Mouse (Mus musculus): ENCODE measurements around the gene Zic2. TPM values are rescaled to one million over a fixed set of nuclear protein-coding genes. Genes with fewer than 3 reads are reported as not detected.
"Not testable (repeated sequence)": the region's sequence is repeated elsewhere in the genome, so short reads cannot be mapped to it uniquely, and the experiment has no call there.

Gene Zic2
- polyA plus RNA-seq (2017; shearing (Covaris generic)): not detected

DNA sequence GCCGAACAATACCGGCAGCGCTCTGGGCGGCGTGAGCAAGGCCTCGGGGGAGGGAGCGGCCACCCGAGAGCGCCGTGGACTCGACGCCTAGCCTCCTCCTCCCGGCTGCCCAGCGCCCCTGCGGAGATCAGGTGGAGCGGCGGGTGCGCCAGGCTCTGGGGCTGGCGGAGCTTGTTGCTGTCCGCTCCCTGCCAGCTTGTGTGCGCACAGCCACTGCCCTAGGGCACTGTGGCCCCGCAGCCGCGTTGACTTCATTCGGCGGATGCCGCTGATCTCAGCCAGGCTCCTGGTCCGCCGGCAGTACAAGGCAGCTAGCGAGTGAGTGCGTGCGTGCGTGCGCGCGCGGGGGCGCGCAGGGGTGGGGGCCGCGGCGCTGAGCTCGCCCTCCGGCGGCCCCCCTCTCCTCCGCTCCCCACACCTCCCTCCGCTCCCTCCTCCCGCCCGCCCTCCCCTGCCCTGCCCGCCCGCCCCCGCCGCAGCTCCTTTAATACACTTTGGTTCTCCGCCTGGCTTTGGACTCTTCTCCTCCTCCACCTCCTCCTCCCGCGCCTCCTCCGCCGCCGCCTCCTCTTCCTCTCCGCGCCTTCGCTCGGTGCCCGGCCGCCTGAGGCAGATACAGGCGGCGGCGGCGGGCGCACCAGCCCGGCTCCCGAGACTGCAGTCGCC, at the start of gene Zic2:
TSS of gene Zic2 (plus strand) at position 545 of the 666 bp plus-strand sequence.
- ATAC-seq: peak; percentile 30

DNA sequence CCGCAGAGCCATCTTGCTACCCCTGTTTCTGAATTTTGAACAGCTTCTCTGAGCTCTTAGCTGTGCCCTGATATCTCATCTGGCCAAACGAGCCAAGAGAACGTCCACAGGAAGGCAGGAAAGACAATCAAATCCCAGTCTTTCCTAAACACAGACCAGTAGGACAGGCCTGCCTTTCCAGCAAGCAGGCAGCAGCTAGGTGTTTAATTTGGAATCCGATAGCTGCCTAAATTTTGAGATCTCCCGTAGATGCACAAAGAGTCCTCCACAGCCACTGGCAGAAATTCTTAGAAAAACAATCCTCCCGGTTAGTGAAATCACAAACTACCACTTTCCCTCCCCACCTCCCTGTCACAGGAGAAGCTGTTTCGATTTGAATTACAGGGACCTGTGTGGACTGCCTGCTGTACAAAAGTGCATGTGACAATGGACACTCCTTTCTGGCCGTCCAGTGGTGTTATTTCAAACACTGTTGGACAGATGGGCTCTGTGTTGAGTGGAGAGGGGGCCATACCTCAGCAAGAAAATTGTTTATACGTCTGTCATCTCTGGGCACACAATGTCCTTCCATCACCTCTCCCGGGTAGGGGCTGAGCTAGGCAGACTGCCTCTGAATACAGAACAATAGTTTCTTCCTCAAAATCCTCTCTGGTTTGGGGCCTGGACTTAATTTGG, 48.6 kb upstream of the Zic2 start:
- no peak for ATAC-seq

DNA sequence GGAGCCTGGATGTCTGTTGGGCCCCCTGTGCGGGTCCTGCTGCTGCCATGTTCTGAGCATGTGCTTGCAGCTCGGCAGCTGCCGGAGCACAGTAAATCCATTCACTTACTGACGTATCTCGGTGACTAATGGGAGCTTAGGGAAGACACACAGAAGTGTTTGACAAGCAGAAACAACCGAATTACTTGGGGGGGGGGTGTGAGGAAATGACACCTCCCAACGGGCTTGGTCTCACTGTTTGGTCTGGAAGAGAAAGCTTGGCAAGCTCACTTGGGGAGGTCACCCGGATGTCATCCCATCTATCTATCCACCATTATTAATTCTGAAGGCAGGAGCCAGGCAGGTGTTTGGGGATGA, 48.1 kb upstream of the Zic2 start:
- no peak for ATAC-seq

DNA sequence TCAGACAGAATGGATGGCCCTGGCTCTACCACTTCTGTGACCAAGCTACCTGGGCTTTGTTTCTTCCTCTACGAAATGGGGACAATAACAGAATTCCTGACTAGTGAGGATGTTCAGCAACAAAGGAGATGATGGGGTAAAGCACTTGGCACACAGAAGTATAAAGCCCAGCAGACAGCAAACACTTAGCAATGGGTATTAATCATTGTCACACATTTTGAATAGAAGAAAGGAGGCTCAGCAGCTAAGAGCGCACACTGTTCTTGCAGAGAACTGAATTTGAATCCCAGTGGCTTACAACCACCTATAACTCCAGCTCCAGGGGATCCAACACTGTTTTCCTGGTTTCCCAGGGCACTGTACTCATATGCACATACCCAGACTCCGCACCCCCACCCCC, 47.6 kb upstream of the Zic2 start:
- no peak for ATAC-seq

DNA sequence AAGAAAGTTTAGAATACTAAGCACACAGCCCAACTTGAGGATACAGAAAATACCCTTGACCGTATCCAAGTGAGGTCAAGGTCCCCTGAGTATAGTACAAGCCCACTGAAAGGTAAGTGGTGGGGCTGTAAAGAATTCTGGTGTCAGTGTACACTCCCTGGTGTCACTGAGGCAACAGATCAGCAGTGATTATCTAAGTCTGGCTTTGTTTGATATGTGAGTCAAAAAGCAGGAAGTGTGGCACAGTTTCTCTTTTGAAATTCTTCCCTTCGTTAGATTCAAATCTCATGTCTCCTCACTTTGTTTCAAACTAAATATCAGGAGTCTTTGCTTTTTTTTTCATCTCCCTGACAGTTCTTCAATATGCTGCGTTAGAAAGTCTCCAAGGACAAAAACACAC, 42.7 kb upstream of the Zic2 start:
- ATAC-seq: no peak

DNA sequence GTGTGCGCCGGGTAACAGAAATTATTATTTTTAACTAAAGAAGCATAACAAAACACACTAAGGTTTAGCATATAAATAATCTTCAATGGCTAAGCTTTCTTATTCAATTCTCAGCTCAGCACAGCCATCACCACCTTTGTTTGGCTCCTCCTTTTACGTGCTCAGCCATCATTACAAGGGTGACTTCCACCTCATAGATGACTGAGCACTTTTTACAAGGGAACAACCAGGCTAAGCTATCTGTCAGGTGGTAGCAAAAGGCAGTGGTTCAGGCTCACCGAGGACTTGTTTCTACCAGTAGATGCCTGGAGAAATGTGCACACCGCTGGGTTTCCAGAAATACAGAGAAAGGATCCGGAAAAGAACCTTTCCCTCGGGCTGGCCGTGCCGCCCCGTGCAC, 41.2 kb upstream of the Zic2 start:
- ATAC-seq: no peak

DNA sequence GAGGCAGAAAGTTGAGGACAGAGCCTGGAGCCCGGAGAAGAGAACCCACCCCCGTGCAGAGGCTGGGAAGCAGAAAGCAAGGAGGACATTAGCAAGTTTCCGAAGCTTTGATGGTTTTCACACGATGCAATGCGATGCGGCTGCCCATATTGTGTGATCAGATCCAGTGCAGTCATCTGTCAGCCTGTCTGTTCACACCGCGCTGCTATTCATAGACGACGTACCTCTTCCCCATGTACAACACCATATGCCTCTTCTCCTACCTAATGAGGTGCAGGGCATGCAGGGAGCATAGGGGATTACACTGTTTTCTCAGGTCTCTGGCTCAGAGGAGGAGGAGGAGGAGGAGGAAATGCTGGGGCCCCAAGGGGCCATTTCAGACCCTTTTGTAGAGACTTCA, 38.4 kb upstream of the Zic2 start:
- no peak for ATAC-seq

DNA sequence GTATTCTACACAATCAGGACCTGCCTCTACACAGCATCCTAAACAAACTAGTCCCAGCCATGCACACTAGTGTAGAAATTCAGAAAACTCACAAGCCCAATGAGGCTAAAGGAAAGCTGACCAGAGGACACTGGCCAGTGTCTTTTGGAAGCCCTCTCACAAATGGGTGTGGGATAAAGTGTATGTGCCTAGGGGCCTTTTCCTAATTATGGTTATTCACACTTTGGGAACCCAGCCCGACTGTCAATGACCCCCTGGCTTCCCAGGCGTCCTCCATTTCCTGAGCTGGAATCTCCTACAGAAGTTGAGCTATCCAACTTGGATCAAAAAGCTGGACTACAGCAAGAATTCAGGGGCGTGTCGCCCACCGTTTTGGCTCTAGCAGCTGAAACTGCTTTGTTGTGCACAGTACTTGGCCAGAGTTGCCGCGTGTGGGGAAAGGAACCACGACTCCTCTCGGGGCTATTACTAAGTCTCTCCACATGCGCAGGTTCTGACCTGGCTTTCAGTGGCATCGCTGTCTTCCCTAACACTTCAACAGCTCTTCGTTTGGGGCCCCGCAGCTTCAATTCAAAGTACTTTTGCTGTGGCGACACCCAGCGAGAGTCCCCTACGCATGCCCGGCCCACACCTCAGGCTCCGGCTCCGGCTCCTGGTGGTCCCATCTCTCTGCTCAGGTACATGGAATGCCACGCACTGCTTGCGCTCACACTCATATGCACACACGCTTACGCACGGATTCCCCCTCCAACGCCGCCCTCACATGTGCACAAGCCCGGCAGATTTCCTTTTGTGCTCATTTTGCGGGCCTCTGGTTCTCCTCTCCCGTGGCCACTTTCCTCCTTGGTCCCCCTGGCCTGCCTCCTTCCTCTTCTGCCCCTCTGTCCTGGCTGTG, 25.4 kb upstream of the Zic2 start:
- no peak for ATAC-seq

DNA sequence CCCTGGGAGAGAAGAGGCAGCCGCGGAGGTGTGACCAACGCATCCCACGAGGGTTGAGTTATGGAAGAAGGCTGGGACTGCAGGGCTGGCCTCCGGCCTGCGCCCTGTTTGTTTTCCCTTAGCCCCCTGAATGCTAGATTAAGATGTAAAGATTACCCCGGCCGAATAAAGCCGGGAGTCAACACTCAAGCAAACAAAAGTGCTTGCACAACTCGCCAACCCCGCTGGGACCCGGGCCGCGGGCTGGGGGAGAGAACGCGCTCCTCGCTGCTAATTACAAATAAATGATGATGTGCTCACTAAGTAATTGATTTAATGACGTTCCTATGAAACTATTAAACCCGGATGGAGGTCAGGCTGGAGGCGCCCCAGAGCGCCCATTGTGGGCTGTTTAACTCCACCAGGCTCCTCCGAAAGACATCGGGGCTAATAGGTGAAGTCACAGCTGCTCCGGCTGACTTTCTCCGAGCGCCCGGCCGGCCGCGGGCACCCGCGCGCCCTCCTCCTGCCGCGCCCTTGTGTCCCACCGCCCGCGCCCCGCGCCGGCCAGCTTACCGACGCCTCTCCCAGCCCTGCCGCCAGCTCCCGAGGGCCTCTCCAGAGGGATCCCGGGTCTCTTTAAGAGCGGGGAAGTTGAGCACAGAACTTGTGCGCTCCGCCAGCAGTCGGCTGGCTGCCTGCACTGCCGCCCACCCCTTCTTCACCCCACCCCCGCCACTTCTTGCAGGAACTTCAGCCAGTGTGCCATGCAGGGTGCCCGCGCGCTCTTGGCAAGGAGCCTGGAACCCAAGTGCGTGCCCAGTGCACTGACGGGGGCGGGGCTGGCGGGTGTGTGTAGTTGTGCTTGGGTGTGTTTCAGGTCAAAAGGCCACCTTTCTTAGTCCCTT, 24.5 kb upstream of the Zic2 start, which contains the start of gene Gm5089:
TSS of gene Gm5089 (minus strand) at position 620 of the 887 bp plus-strand sequence.
- no peak for ATAC-seq

DNA sequence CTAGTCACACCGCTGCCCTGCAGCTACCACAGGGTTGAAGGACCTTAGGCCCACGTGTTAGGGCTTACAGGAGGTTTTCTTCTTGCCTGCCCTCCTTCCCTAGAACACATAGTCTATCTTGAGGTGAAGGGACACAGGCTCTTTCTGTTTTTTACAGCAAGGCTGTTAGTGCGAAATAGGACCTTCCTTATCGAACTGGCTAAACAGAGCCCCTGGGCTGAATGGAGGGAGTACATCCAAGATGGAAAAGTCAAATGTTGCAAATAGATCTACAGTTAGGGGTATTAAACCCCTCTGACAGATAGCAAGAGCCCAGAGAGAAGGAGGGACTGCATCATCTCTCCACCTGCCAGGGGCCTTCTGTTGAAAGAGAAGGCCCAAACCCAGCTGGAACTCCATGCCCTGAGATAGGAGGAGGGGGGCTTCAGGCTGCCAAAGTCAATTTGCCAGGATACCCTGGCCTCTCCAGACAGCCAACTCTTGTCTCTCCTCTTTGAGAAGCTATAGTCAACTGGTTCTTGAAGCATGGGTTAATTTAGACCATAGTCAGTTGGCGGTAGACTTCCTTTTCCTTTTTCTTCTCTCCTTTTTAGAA, 23.6 kb upstream of the Zic2 start:
- ATAC-seq: no peak

DNA sequence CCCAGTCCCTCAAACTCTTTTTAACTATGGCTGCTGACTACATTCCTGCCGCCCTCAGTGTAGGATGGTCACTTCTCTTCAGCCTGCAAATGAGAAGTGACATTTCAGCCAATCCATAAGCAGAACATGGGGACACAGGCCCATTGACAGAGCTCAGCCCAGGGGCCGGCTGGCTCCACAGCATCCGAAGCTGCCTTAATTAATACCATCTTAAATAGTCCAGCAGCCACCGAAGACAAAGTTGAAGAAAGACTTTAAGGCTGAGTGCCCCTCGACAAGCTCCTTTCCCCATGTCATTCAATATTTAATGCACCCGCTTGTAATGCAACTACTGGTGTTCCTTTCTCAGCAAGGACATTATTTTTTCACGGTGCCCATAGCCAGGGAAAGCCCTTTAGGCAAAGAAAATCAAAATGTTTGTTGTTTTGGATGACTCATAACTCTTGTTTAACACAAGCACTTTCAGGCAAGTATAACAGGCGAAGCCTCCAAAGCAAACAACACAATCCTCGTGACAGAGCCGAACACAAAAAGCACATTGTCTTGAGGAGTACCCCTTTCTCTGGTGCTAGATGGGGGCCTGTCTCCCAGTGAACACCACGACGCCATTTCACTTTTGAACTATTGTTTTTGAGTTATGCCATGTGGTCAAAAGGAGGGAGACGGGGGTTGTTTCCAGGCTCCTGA, 22.4 kb upstream of the Zic2 start:
- ATAC-seq: no peak

DNA sequence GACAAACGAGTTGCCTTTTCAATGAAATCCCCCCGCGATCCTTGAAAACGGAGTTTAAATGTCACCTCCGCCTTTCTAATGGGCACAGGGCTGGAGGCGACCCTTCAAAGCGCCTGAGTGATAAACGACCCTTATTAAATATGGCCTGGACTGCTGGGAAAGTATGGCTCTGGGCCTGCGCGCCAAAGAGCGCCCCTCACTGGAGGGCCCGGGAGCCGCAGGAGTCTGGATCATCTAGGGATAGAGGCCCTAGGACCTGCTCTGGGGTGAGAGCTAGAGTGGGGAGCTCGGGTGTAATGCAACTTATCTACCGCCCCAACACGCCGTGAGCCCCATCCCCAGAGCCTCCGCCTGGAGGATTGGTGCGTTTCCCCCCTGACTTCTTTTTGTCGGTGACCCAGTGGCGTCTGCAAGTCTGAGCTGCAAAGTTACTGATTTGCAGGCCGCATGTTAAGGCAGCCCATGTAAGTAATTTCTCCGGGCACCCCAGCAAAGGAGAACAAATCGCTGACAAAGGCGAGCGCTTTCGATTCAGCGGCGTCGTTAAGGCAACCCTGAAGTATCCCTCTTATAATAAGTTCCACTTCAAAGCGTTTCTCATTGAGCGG, 21.7 kb upstream of the Zic2 start:
- no peak for ATAC-seq

DNA sequence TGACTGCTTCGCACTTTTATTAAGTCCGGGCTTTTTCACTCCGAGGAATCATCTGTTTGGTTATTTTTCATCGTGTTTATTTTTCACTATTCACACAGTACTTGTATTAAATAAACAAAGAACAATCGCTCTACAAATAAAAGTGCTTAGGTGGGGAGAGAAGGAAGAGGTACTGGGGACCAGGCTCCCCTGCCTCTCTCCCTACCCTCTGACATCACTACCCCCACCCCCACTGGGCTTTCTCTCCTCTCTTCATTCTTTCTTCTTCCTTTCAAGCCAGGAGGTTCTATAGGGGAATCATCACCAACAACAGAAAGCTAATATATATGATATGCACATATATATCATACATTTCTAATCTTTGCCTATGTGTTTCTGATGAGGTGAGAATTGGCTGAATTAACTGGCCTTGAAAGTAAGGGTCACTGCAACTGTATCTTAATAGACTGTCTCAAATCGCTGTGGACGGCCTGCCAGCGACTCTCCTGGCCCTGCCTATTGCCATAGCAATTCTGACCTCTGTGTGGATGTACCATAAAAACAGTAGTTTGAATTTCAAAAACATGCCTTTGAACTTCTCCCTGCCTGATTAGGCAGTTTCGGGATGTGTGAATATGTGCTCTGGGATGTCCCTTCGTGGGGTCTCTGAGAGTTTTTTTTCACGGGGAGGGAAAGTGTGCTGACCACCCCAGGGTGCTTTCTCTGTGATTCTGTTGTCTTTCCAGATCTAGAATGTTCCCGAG, 21.1 kb upstream of the Zic2 start:
- no peak for ATAC-seq

DNA sequence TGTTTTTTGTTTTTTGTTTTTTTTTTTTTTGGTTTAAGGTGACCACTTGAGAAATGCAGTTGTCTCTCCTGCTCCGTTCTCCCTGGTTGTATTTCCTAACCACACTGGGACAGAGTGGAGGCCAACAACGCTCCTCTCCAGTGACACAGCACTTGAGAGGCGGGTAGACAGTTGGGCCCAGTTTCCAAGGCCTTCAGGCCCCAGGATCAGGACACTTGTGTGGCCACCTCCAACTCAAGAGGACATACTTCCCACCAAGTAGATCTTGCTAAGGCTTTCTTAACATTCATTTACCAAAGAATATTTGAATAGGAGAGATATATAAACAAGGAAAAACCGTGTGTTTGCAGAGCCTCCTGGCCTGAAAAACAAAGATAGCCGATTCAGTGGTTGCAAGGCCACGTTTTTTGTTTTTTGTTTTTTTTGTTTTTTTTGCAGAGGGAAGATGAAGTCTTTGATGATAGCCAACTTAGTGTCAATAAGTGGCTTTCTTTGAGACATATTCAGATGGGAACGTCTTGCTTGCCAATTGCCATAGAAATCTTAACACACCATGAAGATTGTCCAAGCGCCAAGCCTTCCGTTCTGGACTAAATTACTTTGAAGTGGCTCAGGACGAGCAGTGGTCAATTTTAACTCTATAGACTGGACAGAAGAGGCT, 20.2 kb upstream of the Zic2 start:
- no peak for ATAC-seq

DNA sequence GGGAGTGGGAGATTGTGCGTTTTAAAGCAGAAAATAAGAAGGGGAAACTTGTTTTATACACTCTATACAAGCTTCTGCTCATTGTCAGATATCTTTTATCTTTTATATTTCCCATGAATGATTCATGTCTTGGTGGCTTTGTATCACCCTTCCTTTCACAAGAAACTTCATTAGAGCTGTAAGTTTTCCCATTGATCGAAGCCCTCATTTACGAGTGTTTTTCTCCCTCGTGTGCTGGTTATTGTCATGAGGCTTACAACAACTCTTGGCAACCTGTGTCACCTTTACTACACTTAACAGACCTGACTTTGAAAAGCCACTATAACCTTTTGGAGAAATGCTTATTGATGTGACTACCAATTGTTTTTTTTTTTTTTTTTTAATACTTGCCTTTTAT, 19.7 kb upstream of the Zic2 start:
- ATAC-seq: no peak

DNA sequence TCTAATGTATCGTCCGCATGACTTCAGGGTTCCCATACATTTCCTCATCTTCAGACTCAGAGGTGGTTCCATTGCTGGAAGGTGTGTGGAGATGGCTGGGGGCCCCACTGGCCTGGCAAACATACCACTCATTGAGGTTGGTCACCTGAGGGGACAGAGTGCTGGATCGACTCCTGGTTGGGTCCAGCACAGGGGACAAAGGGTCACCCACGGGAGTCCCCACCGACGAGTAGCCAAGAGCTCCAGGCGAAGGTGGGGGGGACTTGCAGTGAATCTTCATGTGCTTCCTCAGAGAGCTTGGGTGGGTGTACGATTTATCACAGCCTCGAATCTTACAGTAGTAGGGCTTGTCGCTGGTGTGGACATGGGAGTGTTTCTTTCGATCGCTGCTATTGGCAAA, 15.9 kb upstream of the Zic2 start:
- not testable (repeated sequence) for ATAC-seq

DNA sequence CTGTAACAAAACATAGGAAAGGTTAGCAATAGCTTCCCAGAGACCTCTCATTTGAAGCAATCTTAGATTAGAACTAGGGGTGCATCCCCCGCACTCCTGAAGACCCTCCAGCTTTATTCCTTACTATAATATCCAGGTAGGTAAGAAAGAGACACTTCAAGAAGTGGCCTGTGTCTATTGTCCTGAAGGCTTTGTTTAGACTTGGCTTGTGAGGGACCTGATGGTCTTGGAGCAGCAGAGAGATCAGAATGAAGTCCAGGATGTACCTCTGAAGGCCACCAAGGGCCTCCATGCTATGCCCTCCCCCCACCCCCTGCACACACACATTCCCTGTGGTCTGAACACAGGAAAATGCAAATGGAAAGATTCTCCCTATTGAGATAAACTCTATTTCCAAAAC, 15.5 kb upstream of the Zic2 start:
- no peak for ATAC-seq

DNA sequence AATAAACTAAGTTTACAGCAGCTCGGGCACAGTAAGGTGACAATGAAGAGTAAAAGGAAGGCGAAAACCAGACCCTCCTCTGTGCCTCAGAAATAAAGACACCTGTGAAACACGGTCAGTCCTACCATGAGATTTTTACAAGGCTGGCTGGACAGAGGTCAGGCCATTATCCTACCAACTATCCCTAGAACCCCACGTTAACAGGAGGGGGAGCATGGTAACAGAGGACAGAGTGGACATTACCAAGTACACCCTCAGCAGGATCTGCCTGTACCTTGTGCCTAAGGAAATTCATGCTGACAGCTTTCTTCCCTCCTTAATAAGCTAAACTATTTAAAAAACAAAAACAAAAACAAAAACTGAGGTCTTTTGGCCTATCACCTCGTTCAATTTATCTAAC, 15.0 kb upstream of the Zic2 start:
- ATAC-seq: no peak

DNA sequence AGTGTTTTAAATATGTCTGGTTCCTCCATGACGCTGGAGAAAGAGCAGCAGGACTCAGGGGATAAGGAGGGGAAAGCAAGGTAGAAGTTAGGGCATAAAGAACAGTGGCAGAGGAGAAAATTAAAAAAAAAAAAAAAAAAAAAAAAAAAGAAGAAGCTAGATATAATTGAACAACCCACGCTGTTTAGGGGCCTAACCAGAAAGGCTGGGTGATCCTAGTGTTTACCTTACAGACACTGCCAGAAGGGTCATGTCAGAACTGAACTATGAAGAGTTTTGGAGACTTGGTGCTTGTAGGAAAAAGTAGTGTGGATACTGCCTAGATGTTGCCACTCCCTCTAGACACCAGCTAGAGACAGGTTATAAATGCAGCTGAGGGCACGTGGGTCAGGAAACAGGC, 13.7 kb upstream of the Zic2 start:
- ATAC-seq: no peak

DNA sequence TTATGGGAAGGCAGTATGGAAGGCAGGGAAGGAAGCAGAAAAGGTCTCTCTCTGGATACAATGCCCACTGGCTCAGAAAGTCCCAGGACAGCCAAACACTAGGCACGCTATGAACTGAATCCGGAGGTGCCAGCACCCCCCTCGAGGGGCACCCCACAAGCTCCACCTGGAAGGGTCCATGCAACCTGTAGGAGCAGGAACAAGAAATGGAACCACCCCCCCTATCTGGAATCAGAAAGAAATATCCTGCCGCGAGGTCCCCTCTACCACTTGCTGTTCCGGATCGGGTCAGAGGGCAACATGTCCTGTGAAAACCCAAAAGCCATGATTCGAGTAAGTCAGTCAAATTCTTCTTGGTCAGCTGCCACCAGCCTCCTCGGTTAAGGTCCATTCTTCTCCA, 13.3 kb upstream of the Zic2 start:
- ATAC-seq: no peak

Measured in inflammation-experienced regulatory T-cells, adult 6 months (primary cell).